Mouse (Mus musculus): Measurements from ENCODE around the gene Fam72a. TPM values are rescaled to one million over a fixed set of nuclear protein-coding genes. Genes with fewer than 3 reads are reported as not detected.
A peak's percentile ranks its signal among the peaks of the same experiment; 100 is the strongest.

The Fam72a gene
- polyA plus RNA-seq, 1 experiment = 1.9 TPM

DNA sequence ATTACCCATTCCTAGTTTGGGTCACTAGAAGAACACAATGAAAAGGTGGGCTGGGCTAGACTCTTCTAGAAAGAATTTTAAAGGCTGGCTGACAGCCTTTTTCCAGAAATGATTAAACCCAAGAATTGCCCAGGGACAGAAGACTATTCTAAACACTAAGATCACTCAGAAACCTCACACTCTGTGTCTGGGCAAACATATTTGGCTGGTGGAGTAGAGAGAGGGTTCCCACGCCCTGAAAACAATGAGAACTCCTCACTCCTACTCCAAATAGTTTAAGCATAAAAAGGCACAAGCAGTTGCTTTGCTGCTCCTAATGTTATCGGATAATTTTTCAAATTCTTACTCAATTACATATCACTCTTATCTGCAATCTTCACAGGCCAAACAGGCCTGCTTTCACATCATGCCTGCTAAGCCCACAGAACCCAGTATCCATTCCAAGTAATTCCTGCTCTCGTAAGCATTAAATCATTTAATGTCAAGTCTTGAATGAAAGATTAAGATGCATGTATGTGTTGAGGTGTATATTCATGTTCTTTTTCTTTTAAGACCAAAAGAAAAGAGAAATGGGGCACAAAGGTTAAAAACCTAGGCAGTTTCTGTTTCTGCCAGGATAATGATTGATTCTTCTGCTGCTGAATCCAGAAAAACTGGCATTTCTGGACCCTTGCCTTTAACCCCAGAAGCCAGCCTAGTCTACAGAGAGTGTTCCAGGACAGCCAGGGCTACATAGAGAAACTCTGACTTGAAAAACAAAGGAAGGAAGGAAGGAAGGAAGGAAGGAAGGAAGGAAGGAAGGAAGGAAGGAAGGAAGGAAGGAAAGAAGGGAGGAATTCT is 15.8 kb upstream of the Fam72a start:
- Histone ChIP-seq H3K79me2 (ENCODE audit: control insufficient read depth, insufficient read depth) (peaks cover 91% of the 10 kb centered on the region), H3K27me3 (ENCODE audit: control insufficient read depth, insufficient read depth, insufficient read length) (no peaks in the 10 kb centered on the region), H3K4me2 (ENCODE audit: low read depth) (peak overlapping the region; percentile 13), H3K4me3 (no peak overlapping the region), H3ac (ENCODE audit: control insufficient read depth, insufficient read length) (no peak overlapping the region), H3K36me3 (ENCODE audit: control insufficient read depth, insufficient read depth) (peaks cover 4% of the 10 kb centered on the region)
- TF ChIP-seq SRF (IDR thresholded peaks at IDR 0.05; ENCODE audit: control insufficient read depth, insufficient read length, low read depth) (no peak), REST (IDR thresholded peaks at IDR 0.05; ENCODE audit: insufficient read depth, insufficient read length) (no peak), E2F4 (IDR thresholded peaks at IDR 0.05; ENCODE audit: insufficient read depth) (no peak), MAX (IDR thresholded peaks at IDR 0.05; ENCODE audit: low read depth) (no peak), USF1 (IDR thresholded peaks at IDR 0.05; ENCODE audit: low read depth) (no peak), TCF12 (IDR thresholded peaks at IDR 0.05; ENCODE audit: insufficient read depth, poor library complexity, severe bottlenecking) (no peak), TCF3 (IDR thresholded peaks at IDR 0.05; ENCODE audit: insufficient read length, low read depth) (no peak), POLR2A (IDR thresholded peaks at IDR 0.05; ENCODE audit: insufficient read length, low read depth) (no peak), MYOD1 (IDR thresholded peaks at IDR 0.05; ENCODE audit: control insufficient read depth in 1 of 3, insufficient read length in 2 of 3, low read depth in 2 of 3) (no peak), MYOG (IDR thresholded peaks at IDR 0.05; ENCODE audit: control insufficient read depth in 1 of 3, insufficient read depth in 1 of 3, insufficient read length in 2 of 3, low read depth in 2 of 3) (no peak), CEBPB (IDR thresholded peaks at IDR 0.05; ENCODE audit: insufficient read depth, poor library complexity, severe bottlenecking) (no peak), POLR2AphosphoS2 (IDR thresholded peaks at IDR 0.05; ENCODE audit: insufficient read length, low read depth) (no peak)

DNA sequence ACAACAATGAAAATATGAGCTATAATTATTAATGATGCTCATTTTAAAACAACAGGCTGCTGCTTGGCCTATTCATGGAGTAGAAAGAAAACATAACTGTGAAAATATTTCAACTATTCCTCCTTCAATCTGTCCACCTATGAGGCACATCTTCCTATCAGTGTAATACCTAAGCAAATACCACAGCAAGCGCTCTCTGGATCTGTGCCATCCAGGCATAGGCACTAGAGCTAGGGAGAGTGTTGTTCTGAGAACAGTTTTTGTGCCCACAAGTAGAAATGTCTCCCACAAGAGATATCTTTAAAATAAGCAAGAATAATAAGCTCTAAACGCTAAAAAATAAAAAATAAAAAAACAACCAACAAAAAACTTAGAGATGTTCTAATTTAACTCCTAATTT is 14.6 kb upstream of the Fam72a start:
- Histone ChIP-seq H3K27me3 (ENCODE audit: control insufficient read depth, insufficient read depth, insufficient read length) (no peaks in the 10 kb centered on the region), H3ac (ENCODE audit: control insufficient read depth, insufficient read length) (no peak overlapping the region), H3K79me2 (ENCODE audit: control insufficient read depth, insufficient read depth) (peaks cover 89% of the 10 kb centered on the region), H3K4me2 (ENCODE audit: low read depth) (no peak overlapping the region), H3K4me3 (no peak overlapping the region), H3K36me3 (ENCODE audit: control insufficient read depth, insufficient read depth) (peaks cover under 1% of the 10 kb centered on the region)
- TF ChIP-seq MAX (IDR thresholded peaks at IDR 0.05; ENCODE audit: low read depth) (no peak), POLR2AphosphoS2 (IDR thresholded peaks at IDR 0.05; ENCODE audit: insufficient read length, low read depth) (no peak), SRF (IDR thresholded peaks at IDR 0.05; ENCODE audit: control insufficient read depth, insufficient read length, low read depth) (no peak), TCF3 (IDR thresholded peaks at IDR 0.05; ENCODE audit: insufficient read length, low read depth) (no peak), USF1 (IDR thresholded peaks at IDR 0.05; ENCODE audit: low read depth) (no peak), MYOD1 (IDR thresholded peaks at IDR 0.05; ENCODE audit: control insufficient read depth in 1 of 3, insufficient read length in 2 of 3, low read depth in 2 of 3) (no peak), MYOG (IDR thresholded peaks at IDR 0.05; ENCODE audit: control insufficient read depth in 1 of 3, insufficient read depth in 1 of 3, insufficient read length in 2 of 3, low read depth in 2 of 3) (no peak), E2F4 (IDR thresholded peaks at IDR 0.05; ENCODE audit: insufficient read depth) (no peak), TCF12 (IDR thresholded peaks at IDR 0.05; ENCODE audit: insufficient read depth, poor library complexity, severe bottlenecking) (no peak), REST (IDR thresholded peaks at IDR 0.05; ENCODE audit: insufficient read depth, insufficient read length) (no peak), POLR2A (IDR thresholded peaks at IDR 0.05; ENCODE audit: insufficient read length, low read depth) (no peak), CEBPB (IDR thresholded peaks at IDR 0.05; ENCODE audit: insufficient read depth, poor library complexity, severe bottlenecking) (no peak)

DNA sequence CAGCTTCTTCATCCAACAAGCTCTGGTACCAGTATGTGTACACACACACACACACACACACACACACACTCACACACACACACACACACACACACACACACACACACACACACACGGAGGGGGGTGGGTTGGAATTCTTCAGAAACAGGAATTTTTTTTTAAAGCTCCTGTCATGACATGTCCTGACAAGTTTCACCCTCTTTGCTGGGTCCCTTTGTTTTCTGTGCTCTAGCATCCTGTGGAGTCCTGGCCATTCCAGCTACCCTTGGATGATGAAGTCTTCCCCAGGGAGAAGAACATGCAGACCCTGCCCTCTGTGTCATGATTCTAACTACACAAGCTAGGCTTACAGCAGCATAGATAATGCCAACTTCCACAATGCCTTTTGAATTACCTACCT is 13.5 kb upstream of the Fam72a start:
- Histone ChIP-seq H3K79me2 (ENCODE audit: control insufficient read depth, insufficient read depth) (peaks cover 87% of the 10 kb centered on the region), H3K36me3 (ENCODE audit: control insufficient read depth, insufficient read depth) (no peaks in the 10 kb centered on the region), H3ac (ENCODE audit: control insufficient read depth, insufficient read length) (no peak overlapping the region), H3K27me3 (ENCODE audit: control insufficient read depth, insufficient read depth, insufficient read length) (no peaks in the 10 kb centered on the region), H3K4me3 (no peak overlapping the region), H3K4me2 (ENCODE audit: low read depth) (peak overlapping the region; percentile 30)
- TF ChIP-seq TCF3 (IDR thresholded peaks at IDR 0.05; ENCODE audit: insufficient read length, low read depth) = no peak
- TF ChIP-seq TCF12 (IDR thresholded peaks at IDR 0.05; ENCODE audit: insufficient read depth, poor library complexity, severe bottlenecking) = no peak

DNA sequence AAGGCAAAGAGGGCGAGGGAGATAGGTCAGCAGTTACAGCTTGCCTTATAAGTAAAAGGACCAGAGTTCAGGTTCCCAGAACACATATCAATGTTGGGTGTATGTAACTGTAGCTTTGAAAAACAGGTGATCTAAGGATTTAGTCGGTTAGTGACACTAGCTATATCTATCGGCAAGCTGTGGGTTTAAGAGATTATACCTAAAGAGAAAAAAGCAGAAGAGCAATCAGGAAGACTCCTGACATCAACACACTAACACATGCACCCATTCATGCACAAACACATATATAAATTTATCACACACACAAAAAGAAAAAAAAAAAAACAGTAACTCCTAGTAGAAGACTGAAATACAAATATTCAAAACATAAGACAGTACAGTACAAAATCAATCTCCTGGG is 11.1 kb upstream of the Fam72a start:
- H3K4me3 ChIP-seq = no peak overlapping the region
- no peak overlapping the region for H3ac ChIP-seq (ENCODE audit: control insufficient read depth, insufficient read length)
- TF ChIP-seq USF1 (IDR thresholded peaks at IDR 0.05; ENCODE audit: low read depth) (no peak), SRF (IDR thresholded peaks at IDR 0.05; ENCODE audit: control insufficient read depth, insufficient read length, low read depth) (no peak)
- no peaks in the 10 kb centered on the region for H3K27me3 ChIP-seq (ENCODE audit: control insufficient read depth, insufficient read depth, insufficient read length)
- peaks cover 91% of the 10 kb centered on the region for H3K79me2 ChIP-seq (ENCODE audit: control insufficient read depth, insufficient read depth)
- H3K36me3 ChIP-seq (ENCODE audit: control insufficient read depth, insufficient read depth) = no peaks in the 10 kb centered on the region
- no peak overlapping the region for H3K4me2 ChIP-seq (ENCODE audit: low read depth)

DNA sequence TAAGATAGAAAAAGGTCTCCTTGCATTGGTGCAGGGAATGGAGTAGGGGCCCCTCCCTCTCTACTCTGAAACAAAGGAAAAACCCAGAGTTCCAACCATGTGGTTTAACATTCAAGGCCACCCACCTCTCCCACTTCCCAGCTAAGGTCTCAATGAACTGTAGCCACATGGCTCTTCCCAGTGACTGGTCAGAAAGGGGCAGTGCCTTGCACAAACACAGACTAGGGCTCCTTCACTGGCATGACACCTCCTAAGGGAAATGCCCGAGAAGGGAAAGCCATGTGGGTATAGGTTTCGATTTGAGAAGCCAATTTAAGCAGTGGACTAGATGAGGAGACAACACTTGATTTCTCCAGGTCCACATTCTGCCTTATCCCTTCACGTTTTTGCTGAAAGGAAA is 3.9 kb upstream of the Fam72a start:
- Histone ChIP-seq H3K4me3 (peak overlapping the region; percentile 88), H3K4me2 (ENCODE audit: low read depth) (peak overlapping the region; percentile 92), H3ac (ENCODE audit: control insufficient read depth, insufficient read length) (no peak overlapping the region), H3K27me3 (ENCODE audit: control insufficient read depth, insufficient read depth, insufficient read length) (no peaks in the 10 kb centered on the region), H3K79me2 (ENCODE audit: control insufficient read depth, insufficient read depth) (peaks cover 66% of the 10 kb centered on the region), H3K36me3 (ENCODE audit: control insufficient read depth, insufficient read depth) (no peaks in the 10 kb centered on the region)
- TF ChIP-seq TCF3 (IDR thresholded peaks at IDR 0.05; ENCODE audit: insufficient read length, low read depth) (no peak), TCF12 (IDR thresholded peaks at IDR 0.05; ENCODE audit: insufficient read depth, poor library complexity, severe bottlenecking) (no peak), USF1 (IDR thresholded peaks at IDR 0.05; ENCODE audit: low read depth) (no peak), E2F4 (IDR thresholded peaks at IDR 0.05; ENCODE audit: insufficient read depth) (no peak), MYOG (IDR thresholded peaks at IDR 0.05; ENCODE audit: control insufficient read depth in 1 of 3, insufficient read depth in 1 of 3, insufficient read length in 2 of 3, low read depth in 2 of 3) (no peak), CEBPB (IDR thresholded peaks at IDR 0.05; ENCODE audit: insufficient read depth, poor library complexity, severe bottlenecking) (no peak), MYOD1 (IDR thresholded peaks at IDR 0.05; ENCODE audit: control insufficient read depth in 1 of 3, insufficient read length in 2 of 3, low read depth in 2 of 3) (no peak), POLR2AphosphoS2 (IDR thresholded peaks at IDR 0.05; ENCODE audit: insufficient read length, low read depth) (no peak), SRF (IDR thresholded peaks at IDR 0.05; ENCODE audit: control insufficient read depth, insufficient read length, low read depth) (no peak), POLR2A (IDR thresholded peaks at IDR 0.05; ENCODE audit: insufficient read length, low read depth) (no peak), REST (IDR thresholded peaks at IDR 0.05; ENCODE audit: insufficient read depth, insufficient read length) (no peak), MAX (IDR thresholded peaks at IDR 0.05; ENCODE audit: low read depth) (no peak)

Measured in myocyte (in vitro differentiated cells).